Mouse (Mus musculus) liver, embryonic 14.5 days (tissue): ENCODE results near the gene 4930426L09Rik.

ENCODE experiments used
- CTCF ChIP-seq: IDR thresholded peaks from 2 replicates; pipeline ENCODE4 v1.5.1; 2016; ENCODE audit warnings: antibody characterized with exemption, low read depth, control low read depth
- EP300 ChIP-seq: IDR thresholded peaks from 2 replicates; pipeline ENCODE4 v1.6.1; 2016; ENCODE audit warnings: antibody characterized with exemption, low read depth

DNA sequence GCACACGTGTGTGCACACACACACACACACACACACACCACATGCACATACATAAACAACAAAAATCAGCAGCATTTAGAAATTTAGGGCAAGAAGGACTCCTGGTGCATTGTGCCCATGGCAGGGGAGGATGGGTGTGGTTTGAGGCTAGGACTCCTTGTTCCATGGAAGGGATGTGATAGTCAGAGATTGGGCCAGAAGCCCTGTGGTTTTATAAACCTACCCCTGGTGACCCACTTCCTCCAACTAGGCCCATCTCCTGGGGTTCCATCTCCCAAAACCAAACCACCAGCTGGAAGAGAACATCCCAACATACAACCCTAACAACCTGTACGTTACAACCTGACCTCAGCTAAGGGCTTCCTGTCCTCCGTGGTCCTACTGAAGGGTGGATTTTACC, 35.6 kb upstream of the 4930426L09Rik start:
- TF ChIP-seq EP300 (no peak), CTCF (no peak)
